Mouse (Mus musculus) intestine, postnatal 0 days (tissue): ENCODE results near the gene Olfr1394. TPM values are rescaled to one million over a fixed set of nuclear protein-coding genes. Genes with fewer than 3 reads are reported as not detected.

Experiments
- ATAC-seq: fragments of 200-750 bp; cut with Nextera tagmentation; 2 replicates; pipeline ENCODE4 v1.8.0; 2017; ENCODE audit warnings: mild to moderate bottlenecking, moderate TSS enrichment, moderate library complexity
- H3K27ac ChIP-seq: fragments of 300-500 bp; sonication (generic); 2 replicates; pipeline ENCODE4 v1.5.1; 2014; ENCODE audit warnings: mild to moderate bottlenecking, low read depth, low read length, moderate library complexity
- H3K27me3 ChIP-seq: fragments of 300-500 bp; sonication (generic); replicated peaks from 2 replicates; pipeline ENCODE4 v1.6.1; 2014; ENCODE audit warnings: low read length, mixed read lengths; ENCODE audit not compliant: control insufficient read depth, insufficient read depth
- H3K36me3 ChIP-seq: fragments of 300-500 bp; sonication (generic); 2 replicates; pipeline ENCODE4 v1.6.1; 2014; ENCODE audit warnings: mild to moderate bottlenecking, moderate library complexity; ENCODE audit not compliant: control insufficient read depth, insufficient read depth
- H3K4me1 ChIP-seq: fragments of 300-500 bp; sonication (generic); replicated peaks from 2 replicates; pipeline ENCODE4 v1.6.1; 2014; ENCODE audit warnings: antibody characterized with exemption, low read length, mixed read lengths; ENCODE audit not compliant: control insufficient read depth, insufficient read depth
- H3K4me2 ChIP-seq: fragments of 300-500 bp; sonication (generic); replicated peaks from 2 replicates; pipeline ENCODE4 v1.6.1; 2014; ENCODE audit warnings: low read depth, mild to moderate bottlenecking, moderate library complexity
- H3K4me3 ChIP-seq: fragments of 300-500 bp; sonication (generic); 2 replicates; pipeline ENCODE4 v1.5.1; 2014; ENCODE audit warnings: low read depth, low read length
- H3K9ac ChIP-seq: fragments of 300-500 bp; sonication (generic); 2 replicates; pipeline ENCODE4 v1.6.1; 2014; ENCODE audit warnings: mild to moderate bottlenecking, low read depth, low read length
- H3K9me3 ChIP-seq: fragments of 300-500 bp; sonication (generic); 2 replicates; pipeline ENCODE4 v1.6.1; 2016; ENCODE audit warnings: mixed run types; ENCODE audit not compliant: control insufficient read depth
- CTCF ChIP-seq: sonication (generic); IDR thresholded peaks from 2 replicates; pipeline ENCODE4 v1.5.1; 2016; ENCODE audit warnings: low read depth, mild to moderate bottlenecking, control low read depth, antibody characterized with exemption, moderate library complexity
- WGBS: fragments of 180-500 bp; shearing (Covaris S2); extraction: QIAGEN DNeasy Blood & Tissue Kit; methylation state at CpG from one replicate; pipeline ENCODE4 v1.1.7; 2014; 5-methylcytosine and 5-hydroxymethylcytosine counted together
- polyA plus RNA-seq: library from polyadenylated mRNA; unstranded; fragments of >200 nt; fragmentation: Nextera tagmentation; extraction: Ambion mirVana; gene quantifications from 2 replicates; pipeline ENCODE4 v1.2.1, GENCODE M21; 2015

The Olfr1394 gene
- polyA plus RNA-seq, 1 experiment from 2014 or later = not detected

- no peak for TF ChIP-seq CTCF
- Histone ChIP-seq H3K4me3 (no peak overlapping the region), H3K9ac (no peak overlapping the region), H3K9me3 (no peaks in the 10 kb centered on the region), H3K27ac (no peak overlapping the region), H3K36me3 (0 out of 2 replicates have a peak, but pooled peaks cover 5% of the 10 kb centered on the region), H3K27me3 (no peaks in the 10 kb centered on the region), H3K4me2 (no peak overlapping the region), H3K4me1 (no peaks in the 10 kb centered on the region)
- ATAC-seq = no peak
- WGBS = 95% methylated on average over 1 of the region's 1 CpGs
Observed at GRCm38 (mm10) chr11:49207495-49207894, 53.3 kb downstream of the Olfr1394 start.

Other genes with a start within 250 kb of the Olfr1394 start
- 8.4 and 9.5 TPM in 2 replicates for gene Psme2b, start 208.2 kb upstream of the Olfr1394 start, polyA plus RNA-seq
- gene Olfr56, start 175.5 kb upstream of the Olfr1394 start, polyA plus RNA-seq = 0.30 and 0.33 TPM in 2 replicates
- gene 9930111J21Rik1, start 175.0 kb upstream of the Olfr1394 start, polyA plus RNA-seq = 0.43 and 0.48 TPM in 2 replicates
- gene Gm12185, start 162.2 kb upstream of the Olfr1394 start, polyA plus RNA-seq = 0.04 TPM in 1 of 2 replicates, not detected in the other
- gene Tgtp1, start 160.2 kb upstream of the Olfr1394 start, polyA plus RNA-seq = 5.2 and 5.4 TPM in 2 replicates
- gene 9930111J21Rik2, start 103.1 kb upstream of the Olfr1394 start, polyA plus RNA-seq = 0.48 and 0.61 TPM in 2 replicates
- gene Tgtp2, start 90.2 kb upstream of the Olfr1394 start, polyA plus RNA-seq = 2.7 and 2.8 TPM in 2 replicates
- 29.2 and 29.5 TPM in 2 replicates for gene Ifi47, start 77.8 kb upstream of the Olfr1394 start, polyA plus RNA-seq
- gene Olfr1396, start 39.5 kb upstream of the Olfr1394 start, polyA plus RNA-seq = 0.04 TPM in 1 of 2 replicates, not detected in the other
- gene Olfr1395, start 12.1 kb upstream of the Olfr1394 start, polyA plus RNA-seq = not detected in 2 replicates
- gene Btnl9, start 32.8 kb downstream of the Olfr1394 start, polyA plus RNA-seq = 0.75 and 0.86 TPM in 2 replicates
- 8.4 TPM in 2 replicates for gene Zfp62, start 48.9 kb downstream of the Olfr1394 start, polyA plus RNA-seq
- gene Mgat1, start 89.8 kb downstream of the Olfr1394 start, polyA plus RNA-seq = 59.0 and 62.2 TPM in 2 replicates
- gene Olfr1393, start 123.9 kb downstream of the Olfr1394 start, polyA plus RNA-seq = 0.16 TPM in 1 of 2 replicates, not detected in the other
- gene Olfr1392, start 130.9 kb downstream of the Olfr1394 start, polyA plus RNA-seq = 0.08 TPM in 1 of 2 replicates, not detected in the other
- not detected in 2 replicates for gene Olfr10, start 150.4 kb downstream of the Olfr1394 start, polyA plus RNA-seq
- gene Olfr1391, start 168.4 kb downstream of the Olfr1394 start, polyA plus RNA-seq = not detected in 2 replicates
- not detected in 2 replicates for gene Olfr1390, start 180.8 kb downstream of the Olfr1394 start, polyA plus RNA-seq